Mouse (Mus musculus) forebrain, embryonic 14.5 days (tissue): ENCODE results near the gene Cyp1a2. TPM values are rescaled to one million over a fixed set of nuclear protein-coding genes. Genes with fewer than 3 reads are reported as not detected.

Experiments used
- ATAC-seq: fragments of 200-750 bp; cut with Nextera tagmentation; 2 replicates; pipeline ENCODE4 v1.8.0; 2017; ENCODE audit warnings: mild to moderate bottlenecking, moderate library complexity
- DNase-seq: peaks from one replicate; pipeline ENCODE4 v3.0.0-alpha.2; 2015; ENCODE audit warnings: low spot score
- H3K27ac ChIP-seq: fragments of 300-500 bp; sonication (generic); 2 replicates; pipeline ENCODE4 v1.5.1; 2014; ENCODE audit warnings: low read depth, mild to moderate bottlenecking, control low read depth, low read length, moderate library complexity
- H3K27me3 ChIP-seq: fragments of 300-500 bp; sonication (generic); replicated peaks from 2 replicates; pipeline ENCODE4 v1.6.1; 2014; ENCODE audit warnings: low read length, control low read depth, mixed read lengths; ENCODE audit not compliant: control insufficient read depth, insufficient read depth
- H3K36me3 ChIP-seq: fragments of 300-500 bp; sonication (generic); 2 replicates; pipeline ENCODE4 v1.6.1; 2014; ENCODE audit warnings: low read length, control low read depth; ENCODE audit not compliant: control insufficient read depth, insufficient read depth
- H3K4me1 ChIP-seq: fragments of 300-500 bp; sonication (generic); 2 replicates; pipeline ENCODE4 v1.6.1; 2014; ENCODE audit warnings: antibody characterized with exemption, low read length, control low read depth; ENCODE audit not compliant: control insufficient read depth, insufficient read depth
- H3K4me2 ChIP-seq: fragments of 300-500 bp; sonication (generic); 2 replicates; pipeline ENCODE4 v1.6.1; 2014; ENCODE audit warnings: mild to moderate bottlenecking, control low read depth, low read length
- H3K4me3 ChIP-seq: fragments of 300-500 bp; sonication (generic); 2 replicates; pipeline ENCODE4 v1.5.1; 2014; ENCODE audit warnings: low read depth, low read length, control low read depth
- H3K9ac ChIP-seq: fragments of 300-500 bp; sonication (generic); 2 replicates; pipeline ENCODE4 v1.6.1; 2014; ENCODE audit warnings: mild to moderate bottlenecking, low read length, control low read depth, moderate library complexity
- H3K9me3 ChIP-seq: fragments of 300-500 bp; sonication (generic); replicated peaks from 2 replicates; pipeline ENCODE4 v1.6.1; 2016; ENCODE audit warnings: low read length, control low read depth, mixed read lengths; ENCODE audit not compliant: control insufficient read depth
- WGBS: fragments of 180-500 bp; shearing (Covaris S2); extraction: QIAGEN DNeasy Blood & Tissue Kit; methylation state at CpG from one replicate; pipeline ENCODE4 v1.1.7; 2014; 5-methylcytosine and 5-hydroxymethylcytosine counted together
- polyA plus RNA-seq: library from polyadenylated mRNA; unstranded; fragments of >200 nt; fragmentation: Nextera tagmentation; extraction: Ambion mirVana; gene quantifications from 2 replicates; pipeline ENCODE4 v1.2.1, GENCODE M21; 2014

Gene Cyp1a2
- polyA plus RNA-seq, result not detected in 2 replicates

DNA sequence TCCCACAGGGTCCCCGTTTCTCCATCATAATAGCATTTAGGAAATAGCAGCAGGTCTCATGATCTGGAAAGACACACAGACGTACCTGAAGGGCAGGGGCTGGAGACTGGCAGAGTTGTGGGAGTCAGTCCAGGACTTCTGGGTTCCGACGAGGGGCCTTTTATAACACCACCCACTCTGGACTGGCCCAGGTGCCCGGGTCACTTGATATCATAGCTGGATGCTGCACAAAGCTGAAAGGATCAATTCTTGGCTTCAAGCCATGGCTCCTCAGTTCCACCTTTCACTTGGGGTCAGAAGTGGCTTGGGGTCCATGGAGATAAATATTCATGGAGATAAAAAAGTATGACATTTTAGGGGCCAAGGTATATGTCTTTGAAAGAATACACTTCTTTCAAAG, at the start of gene Cyp1a2:
Cyp1a2 (minus strand) TSS at position 184 of the 400 bp plus-strand sequence.
- no peak for DNase-seq
- 80% methylated on average over 5 of the region's 5 CpGs for WGBS
- Histone ChIP-seq H3K36me3 (no peaks in the 10 kb centered on the region), H3K9ac (no peak within 1 kb of the TSS), H3K4me2 (no peak within 1 kb of the TSS), H3K27ac (no peak within 1 kb of the TSS), H3K4me1 (no peaks in the 10 kb centered on the region), H3K27me3 (no peaks in the 10 kb centered on the region), H3K9me3 (no peaks in the 10 kb centered on the region), H3K4me3 (no peak within 1 kb of the TSS)
- ATAC-seq, result no peak

DNA sequence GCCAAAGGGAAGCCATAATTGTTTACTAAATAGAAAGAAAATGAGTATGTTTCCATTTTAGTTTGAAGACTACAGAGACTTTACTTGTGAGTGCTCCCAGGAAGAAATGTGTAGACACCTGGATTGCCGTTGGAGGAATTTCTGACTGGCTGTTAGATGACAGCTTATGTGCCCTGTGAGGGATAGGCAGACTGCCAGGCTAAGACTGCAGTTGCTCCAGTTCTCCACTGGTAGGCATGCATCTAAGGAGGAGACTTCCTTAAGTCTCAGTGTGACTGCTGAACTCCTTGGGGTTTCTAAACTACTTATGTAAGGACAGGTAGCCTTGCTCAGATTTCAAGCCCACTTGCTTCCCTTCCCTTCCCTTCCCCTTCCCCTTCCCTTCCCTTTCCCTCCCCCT, 44.8 kb upstream of the Cyp1a2 start:
- no peak overlapping the region for H3K4me3 ChIP-seq
- H3K4me1 ChIP-seq, result no peaks in the 10 kb centered on the region
- peaks cover 36% of the 10 kb centered on the region for H3K36me3 ChIP-seq
- no peak overlapping the region for H3K27ac ChIP-seq
- no peaks in the 10 kb centered on the region for H3K9me3 ChIP-seq
- no peak overlapping the region for H3K4me2 ChIP-seq
- no peak for ATAC-seq
- no peak for DNase-seq
- no peaks in the 10 kb centered on the region for H3K27me3 ChIP-seq
- WGBS, result 93% methylated on average over 1 of the region's 1 CpGs
- no peak overlapping the region for H3K9ac ChIP-seq

- DNase-seq (no peak), ATAC-seq (no peak)
- Histone ChIP-seq H3K9me3 (no peaks in the 10 kb centered on the region), H3K4me1 (no peaks in the 10 kb centered on the region), H3K4me3 (no peak overlapping the region), H3K36me3 (peaks cover 47% of the 10 kb centered on the region), H3K9ac (no peak overlapping the region), H3K27ac (no peak overlapping the region), H3K4me2 (no peak overlapping the region), H3K27me3 (no peaks in the 10 kb centered on the region)
- 98% methylated on average over 3 of the region's 3 CpGs for WGBS
These were observed 41.2 kb upstream of the Cyp1a2 start for GRCm38 (mm10) chr9:57724701-57725100.

DNA sequence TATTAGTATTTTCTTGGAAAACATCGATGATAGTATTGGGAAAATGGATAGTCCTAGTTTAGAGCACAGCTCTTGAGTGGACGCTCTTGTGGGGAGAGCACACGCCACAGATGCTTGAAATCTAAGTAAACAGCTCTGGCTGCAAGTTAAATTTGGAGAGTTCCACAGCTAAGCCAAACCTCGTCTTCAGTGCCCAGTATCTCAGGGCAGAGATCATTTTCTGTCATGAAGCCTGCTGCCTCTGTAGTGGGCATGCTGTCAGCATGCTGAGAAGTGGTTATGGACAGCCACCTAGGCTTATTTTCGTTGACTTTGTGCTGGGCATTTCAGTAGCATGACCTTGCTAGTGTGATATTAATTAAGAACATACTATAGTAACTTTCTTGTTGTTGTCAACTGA, 40.3 kb upstream of the Cyp1a2 start:
- no peak overlapping the region for H3K4me3 ChIP-seq
- H3K9me3 ChIP-seq, result no peaks in the 10 kb centered on the region
- H3K4me2 ChIP-seq, result no peak overlapping the region
- no peak overlapping the region for H3K27ac ChIP-seq
- no peak for DNase-seq
- H3K9ac ChIP-seq, result no peak overlapping the region
- peaks cover 46% of the 10 kb centered on the region for H3K36me3 ChIP-seq
- ATAC-seq, result no peak
- H3K4me1 ChIP-seq, result no peaks in the 10 kb centered on the region
- WGBS, result 93% methylated on average over 5 of the region's 5 CpGs
- no peaks in the 10 kb centered on the region for H3K27me3 ChIP-seq

GRCm38 (mm10) chr9:57723315-57723715, 39.8 kb upstream of the Cyp1a2 start:
- Histone ChIP-seq H3K36me3 (peaks cover 50% of the 10 kb centered on the region), H3K9ac (no peak overlapping the region), H3K27ac (no peak overlapping the region), H3K4me1 (no peaks in the 10 kb centered on the region), H3K9me3 (no peaks in the 10 kb centered on the region), H3K4me3 (no peak overlapping the region), H3K4me2 (no peak overlapping the region), H3K27me3 (no peaks in the 10 kb centered on the region)
- WGBS, result 81% methylated on average over 5 of the region's 5 CpGs
- DNase-seq, result peak; percentile 16
- no peak for ATAC-seq

DNA sequence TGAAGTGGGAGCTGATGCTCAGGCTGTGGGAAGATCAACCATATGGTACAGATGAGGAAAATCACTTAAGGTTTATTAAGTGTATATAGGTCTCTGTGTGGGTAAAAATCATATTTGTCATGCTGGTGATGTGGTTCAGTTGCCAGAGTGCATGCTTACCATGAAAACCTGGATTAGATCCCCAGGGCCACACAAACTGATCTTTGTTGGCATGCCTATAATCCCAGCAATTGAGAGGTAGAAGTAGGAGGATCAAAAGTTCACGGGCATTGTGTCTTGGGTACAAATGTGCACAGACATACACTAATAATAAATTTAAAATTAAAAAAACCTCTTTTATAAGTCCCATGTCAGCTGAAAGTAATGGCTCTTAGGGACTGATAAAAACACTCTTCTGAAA, 38.9 kb upstream of the Cyp1a2 start:
- peaks cover 50% of the 10 kb centered on the region for H3K36me3 ChIP-seq
- ATAC-seq, result no peak

GRCm38 (mm10) chr9:57720736-57721135, 37.2 kb upstream of the Cyp1a2 start:
- H3K4me2 ChIP-seq, result no peak overlapping the region
- peaks cover 54% of the 10 kb centered on the region for H3K36me3 ChIP-seq
- no peak overlapping the region for H3K4me3 ChIP-seq
- over 99% methylated on average over 3 of the region's 3 CpGs for WGBS
- no peaks in the 10 kb centered on the region for H3K27me3 ChIP-seq
- H3K9me3 ChIP-seq, result no peaks in the 10 kb centered on the region
- no peak overlapping the region for H3K9ac ChIP-seq
- H3K4me1 ChIP-seq, result no peaks in the 10 kb centered on the region
- no peak for ATAC-seq
- no peak for DNase-seq
- H3K27ac ChIP-seq, result no peak overlapping the region

More for the DNA sequence above, 38.9 kb upstream of the Cyp1a2 start:
- no peak for DNase-seq
- H3K9me3 ChIP-seq, result no peaks in the 10 kb centered on the region
- H3K4me1 ChIP-seq, result no peaks in the 10 kb centered on the region
- no peak overlapping the region for H3K9ac ChIP-seq
- H3K4me2 ChIP-seq, result no peak overlapping the region
- no peak overlapping the region for H3K4me3 ChIP-seq
- no peaks in the 10 kb centered on the region for H3K27me3 ChIP-seq
- no peak overlapping the region for H3K27ac ChIP-seq
- WGBS, result 86% methylated on average over 1 of the region's 1 CpGs

GRCm38 (mm10) chr9:57718408-57718807, 34.9 kb upstream of the Cyp1a2 start:
- 77% methylated on average over 7 of the region's 7 CpGs for WGBS
- Histone ChIP-seq H3K9ac (no peak overlapping the region), H3K27ac (no peak overlapping the region), H3K27me3 (no peaks in the 10 kb centered on the region), H3K4me1 (no peaks in the 10 kb centered on the region), H3K4me2 (no peak overlapping the region), H3K36me3 (peaks cover 66% of the 10 kb centered on the region), H3K4me3 (no peak overlapping the region), H3K9me3 (no peaks in the 10 kb centered on the region)
- DNase-seq (no peak), ATAC-seq (no peak)

DNA sequence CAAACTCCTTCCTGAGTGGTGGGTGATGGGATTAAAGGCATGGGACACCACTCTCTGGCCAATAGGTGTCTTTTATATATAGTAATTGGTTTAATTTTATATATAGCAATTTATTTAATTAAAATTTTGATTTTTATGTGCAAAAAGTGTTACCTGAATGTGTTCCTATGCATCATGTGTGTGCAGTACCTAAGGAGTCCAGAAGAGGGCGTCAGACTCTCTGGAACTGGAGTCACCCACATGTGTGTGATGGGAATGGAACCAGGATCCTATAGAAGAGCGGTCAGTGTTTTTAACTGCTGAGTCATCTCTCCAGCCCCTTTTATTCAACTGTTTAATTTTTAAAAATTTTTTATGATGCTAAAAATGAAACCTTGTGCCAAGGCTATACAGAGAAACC, 28.7 kb upstream of the Cyp1a2 start:
- H3K9me3 ChIP-seq, result no peaks in the 10 kb centered on the region
- ATAC-seq (no peak), DNase-seq (no peak)
- H3K4me3 ChIP-seq, result no peak overlapping the region
- H3K4me1 ChIP-seq, result peaks cover 8% of the 10 kb centered on the region
- H3K4me2 ChIP-seq, result no peak overlapping the region
- no peak overlapping the region for H3K9ac ChIP-seq
- H3K36me3 ChIP-seq, result peaks cover 40% of the 10 kb centered on the region
- no peaks in the 10 kb centered on the region for H3K27me3 ChIP-seq
- WGBS, result 86% methylated on average over 2 of the region's 2 CpGs
- no peak overlapping the region for H3K27ac ChIP-seq
